Mouse (Mus musculus): ENCODE measurements around the gene Tas2r134.

GRCm38 (mm10) chr2:51621931-51622330 is 5.4 kb upstream of the Tas2r134 start:
- no peak for TF ChIP-seq POLR2A (IDR thresholded peaks at IDR 0.05; ENCODE audit: borderline replicate concordance, extremely low read depth, low read depth, low read length)
- TF ChIP-seq CTCF (IDR thresholded peaks at IDR 0.05; ENCODE audit: insufficient read depth, low read length): no peak
